Mouse (Mus musculus) layer of hippocampus, postnatal 10 days (tissue): Measurements from ENCODE around the gene Cdca3. TPM values are rescaled to one million over a fixed set of nuclear protein-coding genes. Genes with fewer than 3 reads are reported as not detected.
A peak's percentile ranks its signal among the peaks of the same experiment; 100 is the strongest.

Experiments
- DNase-seq, 2 experiments: peaks; one replicate each; pipeline ENCODE4 v3.0.0; 2021; ENCODE audit warnings: low spot score in 2 of 2
- total RNA-seq, 2 experiments: library from RNA; stranded (reverse); gene quantifications; 2 replicates each; pipeline ENCODE4 v1.2.3; 2021

The Cdca3 gene
- total RNA-seq, 2 experiments from 2014 or later, result 5.4 to 6.1 TPM

GRCm38 (mm10) chr6:124863125-124863657 lies 33.8 kb downstream of the Cdca3 start:
- DNase-seq, result no peak

GRCm38 (mm10) chr6:124863658-124864298 lies 34.4 kb downstream of the Cdca3 start, which contains the start of gene Gpr162:
Gpr162 (minus strand) TSS chr6:124863983.
- DNase-seq, result peak; percentile 75 to 78

GRCm38 (mm10) chr6:124865766-124866362 lies 36.5 kb downstream of the Cdca3 start:
- DNase-seq, result no peak

- no peak for DNase-seq
Measured at GRCm38 (mm10) chr6:124866560-124866959, 37.2 kb downstream of the Cdca3 start.

GRCm38 (mm10) chr6:124874348-124874747 lies 45.0 kb downstream of the Cdca3 start:
- DNase-seq, result no peak

GRCm38 (mm10) chr6:124879390-124879789 lies 50.0 kb downstream of the Cdca3 start:
- DNase-seq, result no peak

- no peak for DNase-seq
Measured at GRCm38 (mm10) chr6:124881821-124882220, 52.5 kb downstream of the Cdca3 start.

Other genes with a start within 250 kb of the Cdca3 start
- gene C1s2, start 193.5 kb upstream of the Cdca3 start, total RNA-seq, result under 1 TPM; 0.57 to 0.62 TPM
- 10 to 100 TPM; 43.5 to 44.0 TPM for gene Lpcat3, start 166.5 kb upstream of the Cdca3 start, total RNA-seq
- 10 to 100 TPM; 49.4 to 53.8 TPM for gene Emg1, start 117.4 kb upstream of the Cdca3 start, total RNA-seq
- 100 to 1,000 TPM; 159 to 164 TPM for gene Phb2, start 117.2 kb upstream of the Cdca3 start, total RNA-seq
- gene Ptpn6, start 90.8 kb upstream of the Cdca3 start, total RNA-seq, result 1 to 10 TPM; 4.3 to 5.3 TPM
- gene Grcc10, start 88.2 kb upstream of the Cdca3 start, total RNA-seq, result 100 to 1,000 TPM; 329 to 345 TPM
- gene Gm45234, start 73.5 kb upstream of the Cdca3 start, total RNA-seq, result not detected
- gene Atn1, start 73.0 kb upstream of the Cdca3 start, total RNA-seq, result 100 to 1,000 TPM; 138 to 150 TPM
- 100 to 1,000 TPM; 476 to 480 TPM for gene Eno2, start 59.9 kb upstream of the Cdca3 start, total RNA-seq
- gene Lrrc23, start 49.8 kb upstream of the Cdca3 start, total RNA-seq, result 1 to 10 TPM; 1.8 to 3.6 TPM
- 1 to 10 TPM; 3.3 to 5.0 TPM for gene Spsb2, start 20.9 kb upstream of the Cdca3 start, total RNA-seq
- 100 to 1,000 TPM; 466 to 472 TPM for gene Tpi1, start 15.3 kb upstream of the Cdca3 start, total RNA-seq
- gene Usp5, start 63 bp upstream of the Cdca3 start, total RNA-seq, result 100 to 1,000 TPM; 181 to 187 TPM
- under 1 TPM in 1 of 2 experiments, not detected in 1; 0.27 TPM for gene Gnb3, start 10.7 kb downstream of the Cdca3 start, total RNA-seq
- 10 to 100 TPM; 29.1 to 32.1 TPM for gene P3h3, start 28.2 kb downstream of the Cdca3 start, total RNA-seq
- gene Gpr162, start 34.4 kb downstream of the Cdca3 start, total RNA-seq, result 100 to 1,000 TPM; 162 to 178 TPM
- 1 to 10 TPM in 1 of 2 experiments, under 1 TPM in 1; 0.62 to 1.0 TPM for gene Cd4, start 58.7 kb downstream of the Cdca3 start, total RNA-seq
- 1 to 10 TPM; 1.2 to 2.1 TPM for gene Lag3, start 82.2 kb downstream of the Cdca3 start, total RNA-seq
- 1,000 to 10,000 TPM; 1,413 to 1,419 TPM for gene Ptms, start 90.6 kb downstream of the Cdca3 start, total RNA-seq
- gene Mlf2, start 101.8 kb downstream of the Cdca3 start, total RNA-seq, result 100 to 1,000 TPM; 609 to 620 TPM
- 100 to 1,000 TPM in 1 of 2 experiments, 10 to 100 TPM in 1; 97.7 to 101 TPM for gene Cops7a, start 136.0 kb downstream of the Cdca3 start, total RNA-seq
- 100 to 1,000 TPM; 109 to 120 TPM for gene Pianp, start 167.1 kb downstream of the Cdca3 start, total RNA-seq
- 10 to 100 TPM; 44.4 to 45.2 TPM for gene Zfp384, start 179.6 kb downstream of the Cdca3 start, total RNA-seq
- 10 to 100 TPM; 57.4 to 62.4 TPM for gene Ing4, start 210.2 kb downstream of the Cdca3 start, total RNA-seq
- gene Acrbp, start 220.1 kb downstream of the Cdca3 start, total RNA-seq, result 1 to 10 TPM; 7.0 to 9.2 TPM
- gene Lpar5, start 238.4 kb downstream of the Cdca3 start, total RNA-seq, result 1 to 10 TPM; 1.1 to 1.4 TPM